Mouse (Mus musculus): ENCODE results near the gene Ankrd13a.

GRCm38 (mm10) chr5:114730129-114730528 is 44.3 kb upstream of the Ankrd13a start:
- no peak for TF ChIP-seq GATA1 (IDR thresholded peaks at IDR 0.05; ENCODE audit: borderline replicate concordance, low read length)
- no peak for TF ChIP-seq FLI1 (IDR thresholded peaks at IDR 0.05; ENCODE audit: low read length)
